Mouse (Mus musculus) erythroblast, embryonic 14.5 days (primary cell): ENCODE results near the gene Scgb2b19. TPM values are rescaled to one million over a fixed set of nuclear protein-coding genes. Genes with fewer than 3 reads are reported as not detected.
"Not testable (repeated sequence)": the region's sequence is repeated elsewhere in the genome, so short reads cannot be mapped to it uniquely, and the experiment has no call there.

Experiments
- H3K27me3 ChIP-seq: 2 replicates; pipeline ENCODE4 v1.6.1; 2012; ENCODE audit warnings: inconsistent platforms; ENCODE audit not compliant: control insufficient read depth
- H3K36me3 ChIP-seq: 2 replicates; pipeline ENCODE4 v1.6.1; 2012; ENCODE audit warnings: mild to moderate bottlenecking, inconsistent platforms; ENCODE audit not compliant: control insufficient read depth
- H3K4me1 ChIP-seq: 2 replicates; pipeline ENCODE4 v1.6.1; 2012; ENCODE audit warnings: inconsistent platforms; ENCODE audit not compliant: control insufficient read depth
- H3K4me3 ChIP-seq: replicated peaks from 2 replicates; pipeline ENCODE3; 2012; ENCODE audit warnings: moderate library complexity, mild to moderate bottlenecking, inconsistent platforms
- H3K9me3 ChIP-seq: 2 replicates; pipeline ENCODE4 v1.6.1; 2012; ENCODE audit warnings: low read length, inconsistent platforms, mixed read lengths; ENCODE audit not compliant: control insufficient read depth
- polyA plus RNA-seq: library from polyadenylated mRNA; stranded (reverse); fragments of >175 nt; gene quantifications from 2 replicates; pipeline ENCODE4 v1.2.3, GENCODE M21; 2012

Scgb2b19 gene
- not detected in 2 replicates for polyA plus RNA-seq

- not testable (repeated sequence) for H3K9me3 ChIP-seq, H3K4me3 ChIP-seq, H3K27me3 ChIP-seq, H3K4me1 ChIP-seq, H3K36me3 ChIP-seq
Measured at GRCm38 (mm10) chr7:33280238-33280637, at the start of gene Scgb2b19. Gene Scgb2b19 (minus strand): TSS chr7:33280338.

DNA sequence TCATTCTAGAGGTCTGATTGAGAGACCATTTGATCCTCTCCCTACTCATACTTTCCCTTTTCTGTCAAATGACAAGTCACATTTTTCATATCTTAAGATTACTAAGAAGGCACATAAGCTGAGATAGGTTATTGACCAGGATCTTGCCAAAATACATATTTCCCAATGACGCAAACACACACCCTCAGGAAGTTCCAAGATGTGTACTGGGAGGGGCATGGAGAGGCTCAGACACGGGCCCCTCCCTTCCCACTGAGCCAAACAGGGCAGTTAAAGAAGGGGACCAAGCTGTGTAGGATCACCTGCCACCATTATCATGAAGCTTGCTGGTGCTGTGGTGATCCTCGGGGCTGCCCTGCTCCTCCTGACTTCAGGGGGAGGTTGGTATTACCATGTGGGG is 6.9 kb upstream of the Scgb2b19 start, which contains the start of gene Scgb1b19:
Gene Scgb1b19, plus strand, starts transcription at position 301 of the 400 bp plus-strand sequence.
- not testable (repeated sequence) for H3K36me3 ChIP-seq, H3K4me3 ChIP-seq, H3K27me3 ChIP-seq, H3K9me3 ChIP-seq, H3K4me1 ChIP-seq

Other genes with a start within 250 kb of the Scgb2b19 start
- gene Scgb2b17, start 223.8 kb downstream of the Scgb2b19 start, polyA plus RNA-seq, result not detected in 2 replicates
- not detected in 2 replicates for gene Scgb1b17, start 216.9 kb downstream of the Scgb2b19 start, polyA plus RNA-seq
- not detected in 2 replicates for gene Scgb2b18, start 106.5 kb downstream of the Scgb2b19 start, polyA plus RNA-seq
- gene Scgb1b18, start 94.8 kb downstream of the Scgb2b19 start, polyA plus RNA-seq, result not detected in 2 replicates
- not detected in 2 replicates for gene Scgb1b19, start 7.0 kb upstream of the Scgb2b19 start, polyA plus RNA-seq
- not detected in 2 replicates for gene Scgb2b20, start 86.0 kb upstream of the Scgb2b19 start, polyA plus RNA-seq
- not detected in 2 replicates for gene Scgb1b20, start 92.9 kb upstream of the Scgb2b19 start, polyA plus RNA-seq
- gene Scgb2b21, start 240.1 kb upstream of the Scgb2b19 start, polyA plus RNA-seq, result not detected in 2 replicates